Mouse (Mus musculus) thymus, postnatal 10 days (tissue): ENCODE results near the gene Vps41.
A peak's percentile ranks its signal among the peaks of the same experiment; 100 is the strongest.

ENCODE experiments used
- DNase-seq, 2 experiments: peaks; one replicate each; pipeline ENCODE4 v3.0.0; 2021; ENCODE audit warnings: low spot score in 2 of 2

The Vps41 gene

GRCm38 (mm10) chr13:18794454-18794853 lies 77.4 kb downstream of the Vps41 start:
- no peak for DNase-seq

- no peak for DNase-seq
Measured at GRCm38 (mm10) chr13:18797555-18797954, 80.5 kb downstream of the Vps41 start.

- no peak for DNase-seq
Measured at GRCm38 (mm10) chr13:18800434-18800833, 83.3 kb downstream of the Vps41 start.

- DNase-seq = no peak
Measured at GRCm38 (mm10) chr13:18809465-18809864, 92.4 kb downstream of the Vps41 start.

- peak in 1 of 2 experiments; percentile 53 for DNase-seq
Measured at GRCm38 (mm10) chr13:18809978-18810675, 93.0 kb downstream of the Vps41 start.

- no peak for DNase-seq
Measured at GRCm38 (mm10) chr13:18824420-18825123, 107.5 kb downstream of the Vps41 start.

GRCm38 (mm10) chr13:18827029-18827428 lies 109.9 kb downstream of the Vps41 start:
- no peak for DNase-seq

- no peak for DNase-seq
Measured at GRCm38 (mm10) chr13:18830486-18830885, 113.4 kb downstream of the Vps41 start.

- no peak for DNase-seq
Measured at GRCm38 (mm10) chr13:18839231-18839630, 122.1 kb downstream of the Vps41 start.

GRCm38 (mm10) chr13:18840366-18840765 lies 123.3 kb downstream of the Vps41 start:
- DNase-seq = no peak

GRCm38 (mm10) chr13:18841019-18841418 lies 123.9 kb downstream of the Vps41 start:
- DNase-seq = no peak

GRCm38 (mm10) chr13:18841752-18842282 lies 124.7 kb downstream of the Vps41 start:
- no peak for DNase-seq

GRCm38 (mm10) chr13:18842556-18842955 lies 125.5 kb downstream of the Vps41 start:
- DNase-seq = no peak

- no peak for DNase-seq
Measured at GRCm38 (mm10) chr13:18843546-18843945, 126.5 kb downstream of the Vps41 start.

- no peak for DNase-seq
Measured at GRCm38 (mm10) chr13:18847386-18847785, 130.3 kb downstream of the Vps41 start.

GRCm38 (mm10) chr13:18849563-18849962 lies 132.5 kb downstream of the Vps41 start:
- DNase-seq = no peak

GRCm38 (mm10) chr13:18851182-18851581 lies 134.1 kb downstream of the Vps41 start:
- DNase-seq = no peak

GRCm38 (mm10) chr13:18852718-18853117 lies 135.6 kb downstream of the Vps41 start:
- DNase-seq = no peak

GRCm38 (mm10) chr13:18856026-18856802 lies 139.1 kb downstream of the Vps41 start:
- no peak for DNase-seq

GRCm38 (mm10) chr13:18858183-18858582 lies 141.1 kb downstream of the Vps41 start:
- no peak for DNase-seq

- no peak for DNase-seq
Measured at GRCm38 (mm10) chr13:18859389-18859788, 142.3 kb downstream of the Vps41 start.

- DNase-seq = no peak
Measured at GRCm38 (mm10) chr13:18868030-18868490, 151.0 kb downstream of the Vps41 start.
